Comparison of ENCODE assay signal across 16 mouse cellular contexts in the genomic region with DNA sequence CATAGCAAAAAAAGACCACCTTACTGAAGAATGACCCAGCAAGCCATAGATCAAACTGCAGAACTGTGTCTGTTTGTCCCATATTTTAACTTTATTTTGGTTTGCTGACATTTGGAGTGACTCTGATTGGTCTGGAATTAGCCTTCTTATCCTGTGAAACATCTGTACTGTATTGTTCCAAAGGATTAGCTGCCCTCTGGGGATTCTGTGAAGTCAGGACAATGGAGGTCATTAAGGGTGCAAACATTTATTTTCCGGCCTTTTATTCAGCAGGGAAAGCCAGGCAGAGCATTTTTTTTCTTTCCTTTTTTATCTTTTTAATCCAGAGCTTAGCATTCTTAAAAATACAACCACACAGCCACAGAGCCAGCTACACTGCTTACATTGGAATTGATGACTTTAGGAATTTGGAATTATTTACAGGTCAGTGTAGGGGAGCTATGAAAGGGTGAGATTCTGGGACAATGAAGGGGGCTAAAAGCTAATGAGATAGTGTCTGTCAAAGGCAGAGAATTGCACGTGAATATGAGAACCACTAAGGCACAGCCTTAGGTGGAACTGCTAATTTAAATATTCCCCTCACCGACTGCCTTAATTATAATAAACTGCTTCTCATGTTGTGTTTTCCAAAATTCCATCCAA.
DNase-seq lines count a peak whose midpoint lies in the region; ATAC-seq lines count a peak whose summit lies in the region.
"Had no signal": no experiment of that assay in that cellular context is flagged by ENCODE, and none has a peak within 500 bp of the region (broad histone marks: within the 10 kb centered on the region; RNA-seq: fewer than 3 reads in every experiment).

No protein-coding gene starts in this region.

- H3K9ac ChIP-seq in forebrain, embryonic 12.5 days = no peak overlapping the region
- H3K9ac ChIP-seq in forebrain, embryonic 15.5 days (replicated peaks) = no peak overlapping the region
- no peak overlapping the region for H3K9ac ChIP-seq in neural tube, embryonic 11.5 days (ENCODE audit: low read length)
- no peak overlapping the region for H3K9ac ChIP-seq in neural tube, embryonic 15.5 days (replicated peaks)
- H3K9ac ChIP-seq: embryonic facial prominence, embryonic 12.5 days; limb, embryonic 13.5 days; neural tube, embryonic 13.5 days had no signal

- no peak overlapping the region for H3K27ac ChIP-seq in forebrain, embryonic 12.5 days
- H3K27ac ChIP-seq in forebrain, embryonic 15.5 days (replicated peaks) = no peak overlapping the region
- H3K27ac ChIP-seq in neural tube, embryonic 11.5 days (ENCODE audit: low read depth, low read length) = no peak overlapping the region
- H3K27ac ChIP-seq in neural tube, embryonic 15.5 days (replicated peaks) = no peak overlapping the region
- H3K27ac ChIP-seq: embryonic facial prominence, embryonic 12.5 days; limb, embryonic 13.5 days; neural tube, embryonic 13.5 days had no signal

- ATAC-seq in forebrain, embryonic 12.5 days (ENCODE audit: low FRiP score) = 0 out of 2 replicates have a peak, but pooled peaks have one; percentile 41
- no peak for ATAC-seq in forebrain, embryonic 15.5 days (replicated peaks)
- ATAC-seq in neural tube, embryonic 11.5 days (ENCODE audit: insufficient read depth, low FRiP score, low TSS enrichment) = peak; percentile 69; the same call in 1 of the 2 replicates
- ATAC-seq in neural tube, embryonic 15.5 days (ENCODE audit: low FRiP score) = no peak
- ATAC-seq: intestine, postnatal 0 days had no signal

- no peaks in the 10 kb centered on the region for H3K36me3 ChIP-seq in forebrain, embryonic 12.5 days (replicated peaks)
- no peaks in the 10 kb centered on the region for H3K36me3 ChIP-seq in forebrain, embryonic 15.5 days
- no peaks in the 10 kb centered on the region for H3K36me3 ChIP-seq in neural tube, embryonic 11.5 days (ENCODE audit: control insufficient read depth, insufficient read depth, low read length)
- H3K36me3 ChIP-seq in neural tube, embryonic 15.5 days = no peaks in the 10 kb centered on the region
- H3K36me3 ChIP-seq: embryonic facial prominence, embryonic 12.5 days; limb, embryonic 13.5 days; neural tube, embryonic 13.5 days had no signal

- H3K4me2 ChIP-seq in forebrain, embryonic 12.5 days = no peak overlapping the region
- H3K4me2 ChIP-seq in forebrain, embryonic 15.5 days (replicated peaks) = no peak overlapping the region
- H3K4me2 ChIP-seq in neural tube, embryonic 11.5 days (ENCODE audit: low read depth) = no peak overlapping the region
- H3K4me2 ChIP-seq in neural tube, embryonic 15.5 days = no peak overlapping the region
- H3K4me2 ChIP-seq: embryonic facial prominence, embryonic 12.5 days; limb, embryonic 13.5 days; neural tube, embryonic 13.5 days had no signal

- WGBS in forebrain, embryonic 12.5 days = 3% methylated on average over 3 of the region's 3 CpGs
- 2% methylated on average over 3 of the region's 3 CpGs for WGBS in forebrain, embryonic 15.5 days
- WGBS in neural tube, embryonic 11.5 days = 21% methylated on average over 3 of the region's 3 CpGs
- WGBS in neural tube, embryonic 15.5 days = 4% methylated on average over 3 of the region's 3 CpGs

- H3K4me3 ChIP-seq in forebrain, embryonic 12.5 days (replicated peaks) = no peak overlapping the region
- no peak overlapping the region for H3K4me3 ChIP-seq in forebrain, embryonic 15.5 days
- no peak overlapping the region for H3K4me3 ChIP-seq in neural tube, embryonic 11.5 days (ENCODE audit: low read depth, low read length)
- no peak overlapping the region for H3K4me3 ChIP-seq in neural tube, embryonic 15.5 days (replicated peaks)
- H3K4me3 ChIP-seq: embryonic facial prominence, embryonic 12.5 days; limb, embryonic 13.5 days; neural tube, embryonic 13.5 days had no signal

- H3K9me3 ChIP-seq in forebrain, embryonic 12.5 days = no peaks in the 10 kb centered on the region
- H3K9me3 ChIP-seq in forebrain, embryonic 15.5 days = no peaks in the 10 kb centered on the region
- no peaks in the 10 kb centered on the region for H3K9me3 ChIP-seq in neural tube, embryonic 11.5 days (ENCODE audit: control insufficient read depth, low read length)
- no peaks in the 10 kb centered on the region for H3K9me3 ChIP-seq in neural tube, embryonic 15.5 days (replicated peaks)
- H3K9me3 ChIP-seq: embryonic facial prominence, embryonic 12.5 days; limb, embryonic 13.5 days; neural tube, embryonic 13.5 days had no signal

- peak; percentile 11 for DNase-seq in kidney, adult 9 months
- no peak for DNase-seq in kidney, adult 18-20 months
- no peak for DNase-seq in neural tube, embryonic 11.5 days (ENCODE audit: low spot score)
- peak; percentile 13 for DNase-seq in skeletal muscle tissue, adult 2 months (ENCODE audit: low read depth, low spot score)
- no peak for DNase-seq in urinary bladder, postnatal 4 days (ENCODE audit: low spot score in 2 of 2)
- DNase-seq: cerebellum, adult 11-12 months; layer of hippocampus, postnatal 36 days; right cerebral cortex, postnatal 14 days; thymus, postnatal 36 days had no signal

- H3K4me1 ChIP-seq in forebrain, embryonic 12.5 days = peaks cover 10% of the 10 kb centered on the region; the same call in 1 of the 2 replicates
- H3K4me1 ChIP-seq in forebrain, embryonic 15.5 days = no peaks in the 10 kb centered on the region
- H3K4me1 ChIP-seq in neural tube, embryonic 11.5 days (ENCODE audit: control insufficient read depth, insufficient read depth, low read length) = no peaks in the 10 kb centered on the region
- 0 out of 2 replicates have a peak, but pooled peaks cover 2% of the 10 kb centered on the region for H3K4me1 ChIP-seq in neural tube, embryonic 15.5 days
- H3K4me1 ChIP-seq: embryonic facial prominence, embryonic 12.5 days; limb, embryonic 13.5 days had no signal

- peaks cover 5% of the 10 kb centered on the region for H3K27me3 ChIP-seq in forebrain, embryonic 12.5 days
- H3K27me3 ChIP-seq in forebrain, embryonic 15.5 days = no peaks in the 10 kb centered on the region
- H3K27me3 ChIP-seq in neural tube, embryonic 11.5 days (ENCODE audit: control insufficient read depth, insufficient read depth, low read length) = no peaks in the 10 kb centered on the region
- H3K27me3 ChIP-seq in neural tube, embryonic 15.5 days (replicated peaks) = no peaks in the 10 kb centered on the region
- H3K27me3 ChIP-seq: embryonic facial prominence, embryonic 12.5 days; limb, embryonic 13.5 days; neural tube, embryonic 13.5 days had no signal

Comparison
In these comparisons a context has a peak if more than half of its experiments do, and no peak if none do; other contexts are left out.
1. ATAC-seq: peak in forebrain, embryonic 12.5 days (single experiment) and neural tube, embryonic 11.5 days (single experiment); none in forebrain, embryonic 15.5 days (single experiment) and neural tube, embryonic 15.5 days (single experiment).
2. DNase-seq: peak in kidney, adult 9 months (single experiment) and skeletal muscle tissue, adult 2 months (single experiment); none in kidney, adult 18-20 months (single experiment), neural tube, embryonic 11.5 days (single experiment) and urinary bladder, postnatal 4 days (0 of 2).